In genomic region chr3:37341110-37341509, GRCm38 (mm10) we compare ENCODE assay signal across 10 mouse cellular contexts. TPM values are rescaled to one million over a fixed set of nuclear protein-coding genes. Genes with fewer than 3 reads are reported as not detected.
DNase-seq lines count a peak whose midpoint lies in the region; ATAC-seq and TF ChIP-seq lines count a peak whose summit lies in the region.
"Had no signal": no experiment of that assay in that cellular context is flagged by ENCODE, and none has a peak within 500 bp of the region (broad histone marks: within the 10 kb centered on the region; RNA-seq: fewer than 3 reads in every experiment).

No protein-coding gene starts in this region.

- H3K36me3 ChIP-seq in liver, adult 2 months (ENCODE audit: control insufficient read depth, insufficient read depth, low read length), result no peaks in the 10 kb centered on the region
- H3K36me3 ChIP-seq in liver, embryonic 11.5 days (ENCODE audit: control insufficient read depth, insufficient read depth, low read length), result no peaks in the 10 kb centered on the region
- no peaks in the 10 kb centered on the region for H3K36me3 ChIP-seq in hindbrain, embryonic 14.5 days (replicated peaks; ENCODE audit: control insufficient read depth, insufficient read depth)
- H3K36me3 ChIP-seq: embryonic facial prominence, embryonic 15.5 days had no signal

- DNase-seq in cerebellum, postnatal 10 days, result peak; percentile 30 to 42
- no peak for DNase-seq in cerebellum, postnatal 4 days (ENCODE audit: low spot score in 2 of 2)
- DNase-seq in liver, adult 2 months (ENCODE audit: extremely low read depth, low read depth, low spot score), result peak; percentile 64
- no peak for DNase-seq in liver, embryonic 11.5 days (ENCODE audit: low spot score)
- peak; percentile 12 for DNase-seq in adrenal gland, adult 2 months
- peak; percentile 19 for DNase-seq in lung, postnatal 36 days
- DNase-seq in hindbrain, embryonic 14.5 days (ENCODE audit: low spot score), result no peak
- no peak for DNase-seq in urinary bladder, postnatal 10 days (ENCODE audit: low spot score)
- DNase-seq: kidney, postnatal 14 days had no signal

- 70% methylated on average over 5 of the region's 5 CpGs for WGBS in liver, adult 2 months
- 54% methylated on average over 5 of the region's 5 CpGs for WGBS in liver, embryonic 11.5 days
- 64% methylated on average over 5 of the region's 5 CpGs for WGBS in hindbrain, embryonic 14.5 days

- no peak for ATAC-seq in liver, embryonic 11.5 days (replicated peaks; ENCODE audit: low FRiP score)
- no peak for ATAC-seq in hindbrain, embryonic 14.5 days (ENCODE audit: low FRiP score)

- peaks cover 4% of the 10 kb centered on the region; the same call in 1 of the 2 replicates for H3K4me1 ChIP-seq in liver, adult 2 months (ENCODE audit: control insufficient read depth, insufficient read depth, low read length)
- no peaks in the 10 kb centered on the region for H3K4me1 ChIP-seq in liver, embryonic 11.5 days (replicated peaks; ENCODE audit: control insufficient read depth, insufficient read depth, low read length)
- no peaks in the 10 kb centered on the region for H3K4me1 ChIP-seq in hindbrain, embryonic 14.5 days (replicated peaks; ENCODE audit: control insufficient read depth, insufficient read depth, low read length)

- TF ChIP-seq CTCF in liver, adult 2 months (IDR thresholded peaks at IDR 0.05; ENCODE audit: low read depth, low read length), result peak; percentile 81

- H3K27me3 ChIP-seq in liver, adult 2 months (ENCODE audit: control insufficient read depth, insufficient read depth, low read length), result no peaks in the 10 kb centered on the region
- H3K27me3 ChIP-seq in liver, embryonic 11.5 days (replicated peaks; ENCODE audit: control insufficient read depth, insufficient read depth, low read length), result peaks cover 8% of the 10 kb centered on the region
- no peaks in the 10 kb centered on the region for H3K27me3 ChIP-seq in hindbrain, embryonic 14.5 days (ENCODE audit: control insufficient read depth, insufficient read depth, low read length)
- H3K27me3 ChIP-seq: embryonic facial prominence, embryonic 15.5 days had no signal

- H3K9ac ChIP-seq in liver, adult 2 months (ENCODE audit: low read depth, low read length), result no peak overlapping the region
- no peak overlapping the region for H3K9ac ChIP-seq in liver, embryonic 11.5 days (ENCODE audit: low read depth, low read length)
- H3K9ac ChIP-seq in hindbrain, embryonic 14.5 days, result no peak overlapping the region
- H3K9ac ChIP-seq: embryonic facial prominence, embryonic 15.5 days had no signal

- H3K4me2 ChIP-seq in liver, embryonic 11.5 days, result no peak overlapping the region
- H3K4me2 ChIP-seq in hindbrain, embryonic 14.5 days (replicated peaks), result no peak overlapping the region
- H3K4me2 ChIP-seq: embryonic facial prominence, embryonic 15.5 days had no signal

- no peak for TF ChIP-seq POLR2A in liver, adult 2 months (IDR thresholded peaks at IDR 0.05; ENCODE audit: extremely low read depth, insufficient read depth, low read length)

- no peaks in the 10 kb centered on the region for H3K9me3 ChIP-seq in liver, embryonic 11.5 days (ENCODE audit: control insufficient read depth, low read length)
- H3K9me3 ChIP-seq in hindbrain, embryonic 14.5 days (ENCODE audit: control insufficient read depth, low read length), result no peaks in the 10 kb centered on the region
- H3K9me3 ChIP-seq: embryonic facial prominence, embryonic 15.5 days had no signal

- H3K27ac ChIP-seq in liver, adult 2 months (replicated peaks; ENCODE audit: insufficient read depth, low read depth, low read length), result no peak overlapping the region
- H3K27ac ChIP-seq in liver, embryonic 11.5 days (ENCODE audit: low read depth, low read length), result no peak overlapping the region
- H3K27ac ChIP-seq in hindbrain, embryonic 14.5 days, result no peak overlapping the region
- H3K27ac ChIP-seq: embryonic facial prominence, embryonic 15.5 days had no signal

- no peaks in the 10 kb centered on the region for H3K79me2 ChIP-seq in liver, adult 2 months (ENCODE audit: control insufficient read depth, insufficient read depth, low read length)

- H3K4me3 ChIP-seq in liver, adult 2 months (ENCODE audit: insufficient read depth, low read depth, low read length), result no peak overlapping the region
- no peak overlapping the region for H3K4me3 ChIP-seq in liver, embryonic 11.5 days (ENCODE audit: low read depth, low read length)
- H3K4me3 ChIP-seq in hindbrain, embryonic 14.5 days (replicated peaks; ENCODE audit: low read length), result no peak overlapping the region
- H3K4me3 ChIP-seq: embryonic facial prominence, embryonic 15.5 days had no signal

RNA-seq across cellular contexts. Expression of gene Fgf2, which starts 7.0 kb away (rescaled TPM):
- total RNA-seq in liver, adult 2 months (2014; rRNA removed), result 0.46 and 0.67 TPM in 2 replicates
- polyA plus RNA-seq in liver, adult 2 months (2012; rRNA removed), result 0.07 and 0.11 TPM in 2 replicates
- polyA plus RNA-seq in liver, embryonic 11.5 days (2014; fragmentation: Nextera tagmentation; extraction: Ambion mirVana), result 0.26 and 0.44 TPM in 2 replicates
- 1 to 10 TPM; 4.3 to 4.7 TPM for total RNA-seq in adrenal gland, adult 2 months (2021)
- polyA plus RNA-seq in adrenal gland, adult 2 months (2012; rRNA removed), result 1.7 and 2.0 TPM in 2 replicates
- 1.1 and 1.5 TPM in 2 replicates for polyA plus RNA-seq in hindbrain, embryonic 14.5 days (2014; fragmentation: Nextera tagmentation; extraction: Ambion mirVana)

RNA-seq across cellular contexts. Expression of gene Cetn4, which starts 28.6 kb away (rescaled TPM):
- 0.18 and 0.74 TPM in 2 replicates for total RNA-seq in liver, adult 2 months (2014; rRNA removed)
- not detected in 2 replicates for polyA plus RNA-seq in liver, adult 2 months (2012; rRNA removed)
- polyA plus RNA-seq in liver, embryonic 11.5 days (2014; fragmentation: Nextera tagmentation; extraction: Ambion mirVana), result 2.2 and 2.4 TPM in 2 replicates
- total RNA-seq in adrenal gland, adult 2 months (2021), result 1 to 10 TPM; 5.0 to 6.8 TPM
- 0.19 TPM in 1 of 2 replicates, not detected in the other for polyA plus RNA-seq in adrenal gland, adult 2 months (2012; rRNA removed)
- polyA plus RNA-seq in hindbrain, embryonic 14.5 days (2014; fragmentation: Nextera tagmentation; extraction: Ambion mirVana), result 1.5 and 1.7 TPM in 2 replicates

RNA-seq across cellular contexts. Expression of gene Bbs12, which starts 28.8 kb away (rescaled TPM):
- total RNA-seq in liver, adult 2 months (2014; rRNA removed), result 0.94 and 1.1 TPM in 2 replicates
- polyA plus RNA-seq in liver, adult 2 months (2012; rRNA removed), result 0.09 and 0.14 TPM in 2 replicates
- polyA plus RNA-seq in liver, embryonic 11.5 days (2014; fragmentation: Nextera tagmentation; extraction: Ambion mirVana), result 9.2 and 10.7 TPM in 2 replicates
- 1 to 10 TPM; 3.9 to 5.1 TPM for total RNA-seq in adrenal gland, adult 2 months (2021)
- 0.35 and 0.52 TPM in 2 replicates for polyA plus RNA-seq in adrenal gland, adult 2 months (2012; rRNA removed)
- 5.1 and 5.4 TPM in 2 replicates for polyA plus RNA-seq in hindbrain, embryonic 14.5 days (2014; fragmentation: Nextera tagmentation; extraction: Ambion mirVana)

Comparison
In these comparisons a context has a peak if more than half of its experiments do, and no peak if none do; other contexts are left out.
1. DNase-seq: peak in cerebellum, postnatal 10 days (2 of 2), liver, adult 2 months (single experiment), adrenal gland, adult 2 months (single experiment) and lung, postnatal 36 days (single experiment); none in cerebellum, postnatal 4 days (0 of 2), liver, embryonic 11.5 days (single experiment), hindbrain, embryonic 14.5 days (single experiment) and urinary bladder, postnatal 10 days (single experiment).